Mouse (Mus musculus) hindbrain, embryonic 10.5 days (tissue): ENCODE data around the gene Clstn3. TPM values are rescaled to one million over a fixed set of nuclear protein-coding genes. Genes with fewer than 3 reads are reported as not detected.
"Not testable (repeated sequence)": the region's sequence is repeated elsewhere in the genome, so short reads cannot be mapped to it uniquely, and the experiment has no call there.

ENCODE experiments used
- DNase-seq: peaks from one replicate; pipeline ENCODE4 v3.0.0-alpha.2; 2017; ENCODE audit warnings: low spot score
- H3K27ac ChIP-seq: fragments of 300-500 bp; sonication (generic); 2 replicates; pipeline ENCODE4 v1.5.1; 2016; ENCODE audit warnings: mild to moderate bottlenecking, moderate library complexity
- H3K27me3 ChIP-seq: fragments of 300-500 bp; sonication (generic); 2 replicates; pipeline ENCODE4 v1.6.1; 2016; ENCODE audit warnings: mild to moderate bottlenecking; ENCODE audit not compliant: poor library complexity, insufficient read depth, severe bottlenecking
- H3K36me3 ChIP-seq: fragments of 300-500 bp; sonication (generic); 2 replicates; pipeline ENCODE4 v1.6.1; 2016; ENCODE audit warnings: mild to moderate bottlenecking, moderate library complexity
- H3K4me1 ChIP-seq: fragments of 300-500 bp; sonication (generic); replicated peaks from 2 replicates; pipeline ENCODE4 v1.6.1; 2016; ENCODE audit warnings: mild to moderate bottlenecking
- H3K4me3 ChIP-seq: fragments of 300-500 bp; sonication (generic); 2 replicates; pipeline ENCODE4 v1.5.1; 2016; ENCODE audit warnings: mild to moderate bottlenecking, moderate library complexity
- H3K9me3 ChIP-seq: fragments of 300-500 bp; sonication (generic); 2 replicates; pipeline ENCODE4 v1.6.1; 2016; ENCODE audit warnings: mild to moderate bottlenecking, moderate library complexity
- WGBS: fragments of 180-500 bp; shearing (Covaris S2); methylation state at CpG from one replicate; pipeline ENCODE4 v1.1.7; 2016; 5-methylcytosine and 5-hydroxymethylcytosine counted together
- polyA plus RNA-seq: library from polyadenylated mRNA; unstranded; fragments of >200 nt; fragmentation: Nextera tagmentation; extraction: Ambion mirVana; gene quantifications from 2 replicates; pipeline ENCODE4 v1.2.1, GENCODE M21; 2016

Clstn3 gene
- polyA plus RNA-seq: 8.8 and 20.4 TPM in 2 replicates

GRCm38 (mm10) chr6:124464305-124465271 lies at the start of gene Clstn3:
TSS of gene Clstn3 (minus strand) at chr6:124464794.
- Histone ChIP-seq H3K9me3 (no peaks in the 10 kb centered on the region), H3K36me3 (no peaks in the 10 kb centered on the region), H3K27me3 (peaks cover 20% of the 10 kb centered on the region), H3K4me3 (peak within 1 kb of the TSS; percentile 62), H3K4me1 (peaks cover 22% of the 10 kb centered on the region), H3K27ac (peak within 1 kb of the TSS; percentile 83)
- 7% methylated on average over 27 of the region's 27 CpGs for WGBS
- DNase-seq: peak; percentile 85

DNA sequence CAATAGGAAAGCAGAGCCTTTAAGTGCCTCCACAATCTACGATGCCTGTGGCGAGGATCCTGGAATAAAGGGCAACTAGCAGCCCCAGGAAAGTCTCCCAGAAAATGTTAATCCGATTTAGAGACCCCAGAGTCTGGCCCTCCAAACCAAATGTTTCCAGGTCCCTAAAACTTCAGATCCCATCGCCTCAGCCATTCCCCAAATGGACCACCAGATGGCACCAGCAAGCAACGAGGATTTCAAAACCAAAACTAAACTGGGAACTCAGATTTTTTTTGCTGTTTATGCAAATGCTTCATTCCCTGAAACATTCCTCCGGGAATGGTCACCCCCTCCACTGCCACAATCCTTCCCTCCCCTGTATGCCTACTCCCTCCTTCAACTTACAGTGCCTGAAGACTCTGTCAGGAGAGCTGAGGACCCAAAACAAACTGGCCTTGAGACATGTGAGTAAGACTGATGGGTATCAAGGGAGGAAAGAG lies 47.8 kb upstream of the Clstn3 start, which contains the start of gene C1ra:
C1ra (plus strand) TSS at position 51 of the 482 bp plus-strand sequence.
- Histone ChIP-seq H3K36me3 (no peaks in the 10 kb centered on the region), H3K27me3 (no peaks in the 10 kb centered on the region), H3K4me3 (peak within 1 kb of the TSS; percentile 20; the same call in 1 of the 2 replicates), H3K9me3 (no peaks in the 10 kb centered on the region), H3K27ac (no peak within 1 kb of the TSS), H3K4me1 (no peaks in the 10 kb centered on the region)
- WGBS: 14% methylated on average over 6 of the region's 6 CpGs
- DNase-seq: peak; percentile 34

DNA sequence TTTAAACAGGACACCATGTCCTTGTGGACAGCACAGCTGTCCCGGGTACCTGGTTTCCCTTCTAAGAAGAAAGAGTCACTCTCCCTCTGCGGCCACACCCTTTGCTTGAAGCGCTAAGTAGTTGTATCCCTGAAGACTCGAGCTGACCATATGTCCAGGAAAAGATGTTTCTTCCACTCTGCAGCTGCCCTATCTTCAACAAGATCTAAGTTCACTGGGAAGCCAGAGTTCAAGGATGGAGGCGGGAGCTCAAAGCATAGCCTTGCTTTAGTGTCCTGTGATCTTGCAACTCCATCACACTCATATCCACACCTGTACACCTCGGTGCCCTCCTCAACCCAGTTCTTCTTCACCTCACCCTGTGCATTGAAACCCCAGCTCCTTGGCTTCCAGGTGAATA lies 47.3 kb upstream of the Clstn3 start:
- WGBS: 68% methylated on average over 6 of the region's 6 CpGs
- H3K27ac ChIP-seq: no peak overlapping the region
- H3K27me3 ChIP-seq: no peaks in the 10 kb centered on the region
- H3K4me1 ChIP-seq: no peaks in the 10 kb centered on the region
- H3K4me3 ChIP-seq: no peak overlapping the region
- H3K36me3 ChIP-seq: no peaks in the 10 kb centered on the region
- DNase-seq: no peak
- no peaks in the 10 kb centered on the region for H3K9me3 ChIP-seq

GRCm38 (mm10) chr6:124509192-124509591 lies 44.6 kb upstream of the Clstn3 start:
- H3K36me3 ChIP-seq, H3K4me3 ChIP-seq, H3K9me3 ChIP-seq, H3K4me1 ChIP-seq, H3K27ac ChIP-seq, DNase-seq, H3K27me3 ChIP-seq: not testable (repeated sequence)
- WGBS: 89% methylated on average over 5 of the region's 5 CpGs

- no peak overlapping the region for H3K27ac ChIP-seq
- DNase-seq: no peak
- no peaks in the 10 kb centered on the region for H3K36me3 ChIP-seq
- H3K4me1 ChIP-seq: no peaks in the 10 kb centered on the region
- H3K27me3 ChIP-seq: no peaks in the 10 kb centered on the region
- 82% methylated on average over 10 of the region's 10 CpGs for WGBS
- H3K4me3 ChIP-seq: no peak overlapping the region
- H3K9me3 ChIP-seq: no peaks in the 10 kb centered on the region
Observed at GRCm38 (mm10) chr6:124508292-124508691, 43.7 kb upstream of the Clstn3 start.

- no peak for DNase-seq
- Histone ChIP-seq H3K4me1 (no peaks in the 10 kb centered on the region), H3K27ac (no peak overlapping the region), H3K36me3 (no peaks in the 10 kb centered on the region), H3K4me3 (no peak overlapping the region), H3K27me3 (no peaks in the 10 kb centered on the region), H3K9me3 (no peaks in the 10 kb centered on the region)
- WGBS: 83% methylated on average over 6 of the region's 6 CpGs
Observed at GRCm38 (mm10) chr6:124506991-124507390, 42.4 kb upstream of the Clstn3 start.

DNA sequence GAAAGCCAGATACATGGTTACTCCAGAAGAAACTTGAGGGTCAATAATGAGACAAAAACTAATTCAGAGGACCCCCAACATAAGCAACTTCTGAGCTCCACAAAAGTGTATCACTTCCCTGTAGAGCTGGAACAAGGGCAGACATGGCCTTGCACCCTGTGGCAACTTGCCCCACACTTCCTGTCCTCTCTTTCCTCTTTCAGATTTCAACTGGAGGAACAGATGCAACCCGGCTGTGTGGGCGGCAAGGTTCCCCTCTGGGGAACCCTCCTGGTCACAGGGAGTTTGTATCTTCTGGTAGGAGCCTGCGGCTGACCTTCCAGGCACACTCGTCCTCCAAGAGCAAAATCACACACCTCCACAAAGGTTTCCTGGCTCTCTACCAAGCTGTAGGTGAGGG lies 40.4 kb upstream of the Clstn3 start:
- no peak for DNase-seq
- no peaks in the 10 kb centered on the region for H3K36me3 ChIP-seq
- WGBS: 67% methylated on average over 4 of the region's 4 CpGs
- H3K9me3 ChIP-seq: no peaks in the 10 kb centered on the region
- no peak overlapping the region for H3K27ac ChIP-seq
- H3K27me3 ChIP-seq: no peaks in the 10 kb centered on the region
- H3K4me1 ChIP-seq: no peaks in the 10 kb centered on the region
- H3K4me3 ChIP-seq: no peak overlapping the region

DNA sequence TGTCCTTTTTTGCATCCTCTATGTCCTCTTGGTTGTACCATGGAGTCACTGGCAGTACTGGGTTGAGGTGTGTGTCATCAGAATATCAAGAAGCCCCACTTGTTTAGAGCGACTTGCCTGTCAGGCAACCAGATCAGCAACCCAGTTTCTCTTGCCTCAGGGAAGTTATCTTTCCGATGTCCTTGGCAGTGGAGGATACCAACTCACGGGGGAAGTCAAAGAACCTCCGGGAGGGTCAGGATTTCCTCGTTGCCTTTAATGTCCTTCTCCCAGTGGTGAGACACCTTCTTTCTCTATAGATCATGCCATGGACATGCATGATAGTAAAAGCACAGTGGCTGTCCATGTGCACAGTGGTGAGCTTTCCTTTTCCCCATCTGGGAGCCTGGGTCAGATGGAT lies 37.4 kb upstream of the Clstn3 start:
- Histone ChIP-seq H3K4me1 (no peaks in the 10 kb centered on the region), H3K9me3 (no peaks in the 10 kb centered on the region), H3K36me3 (no peaks in the 10 kb centered on the region), H3K27me3 (no peaks in the 10 kb centered on the region), H3K27ac (no peak overlapping the region), H3K4me3 (no peak overlapping the region)
- DNase-seq: no peak
- WGBS: 87% methylated on average over 5 of the region's 5 CpGs

- Histone ChIP-seq H3K4me3 (no peak overlapping the region), H3K4me1 (no peaks in the 10 kb centered on the region), H3K27me3 (no peaks in the 10 kb centered on the region), H3K36me3 (no peaks in the 10 kb centered on the region), H3K9me3 (no peaks in the 10 kb centered on the region), H3K27ac (no peak overlapping the region)
- WGBS: 86% methylated on average over 4 of the region's 4 CpGs
- DNase-seq: no peak
Observed at GRCm38 (mm10) chr6:124501473-124501872, 36.9 kb upstream of the Clstn3 start.

DNA sequence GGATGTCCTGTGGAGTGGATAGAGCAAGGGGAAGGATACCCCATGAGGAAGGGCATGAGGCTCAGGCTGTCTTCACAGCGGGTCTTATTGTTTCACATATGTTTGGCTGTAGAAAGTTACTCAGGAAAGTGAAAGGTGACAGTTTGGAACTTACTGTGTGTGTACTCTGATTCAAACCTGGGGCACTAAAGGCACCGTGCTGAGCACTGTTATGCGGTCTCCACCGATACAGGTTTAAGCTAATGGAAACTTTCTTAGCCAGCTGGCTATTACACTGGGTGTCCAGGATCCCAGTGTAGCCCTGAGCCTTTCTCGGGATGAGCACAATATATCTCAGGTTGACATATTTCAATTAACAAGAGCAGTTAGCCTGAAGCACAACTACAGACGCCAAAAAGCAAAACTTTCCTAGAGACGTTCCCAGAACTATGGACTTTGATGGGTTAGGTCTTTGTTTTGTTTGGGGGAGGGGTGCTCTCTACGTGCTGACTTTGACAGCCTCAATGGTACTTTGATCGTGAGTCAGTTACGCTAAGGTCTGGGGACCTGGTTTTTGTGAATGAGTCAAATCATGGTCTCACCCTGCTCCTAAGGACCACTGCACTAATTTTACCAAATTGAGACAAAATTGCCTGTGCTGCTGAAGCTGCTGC lies 35.4 kb upstream of the Clstn3 start:
- Histone ChIP-seq H3K4me3 (no peak overlapping the region), H3K4me1 (no peaks in the 10 kb centered on the region), H3K27me3 (no peaks in the 10 kb centered on the region), H3K9me3 (0 out of 2 replicates have a peak, but pooled peaks cover 3% of the 10 kb centered on the region), H3K27ac (no peak overlapping the region), H3K36me3 (no peaks in the 10 kb centered on the region)
- DNase-seq: no peak
- 41% methylated on average over 10 of the region's 10 CpGs for WGBS

DNA sequence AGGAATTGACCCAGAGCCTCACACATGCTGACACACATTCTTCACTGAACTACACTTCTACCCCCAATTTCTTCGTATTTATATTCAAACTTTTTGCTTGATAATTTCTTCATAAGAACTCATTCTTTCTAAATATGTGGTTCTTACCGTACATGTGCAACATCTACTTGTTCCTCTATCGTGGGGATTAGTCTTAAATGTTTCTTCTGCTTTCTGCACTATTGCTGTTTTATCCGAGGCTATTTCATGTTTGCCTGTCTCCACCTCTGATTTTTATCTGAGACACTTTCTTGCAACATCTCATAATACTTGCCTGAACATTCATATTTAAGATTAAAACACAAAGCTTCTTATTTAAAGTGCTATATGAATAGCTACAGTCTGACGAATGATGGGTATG lies 31.5 kb upstream of the Clstn3 start:
- WGBS: 93% methylated on average over 5 of the region's 5 CpGs

DNA sequence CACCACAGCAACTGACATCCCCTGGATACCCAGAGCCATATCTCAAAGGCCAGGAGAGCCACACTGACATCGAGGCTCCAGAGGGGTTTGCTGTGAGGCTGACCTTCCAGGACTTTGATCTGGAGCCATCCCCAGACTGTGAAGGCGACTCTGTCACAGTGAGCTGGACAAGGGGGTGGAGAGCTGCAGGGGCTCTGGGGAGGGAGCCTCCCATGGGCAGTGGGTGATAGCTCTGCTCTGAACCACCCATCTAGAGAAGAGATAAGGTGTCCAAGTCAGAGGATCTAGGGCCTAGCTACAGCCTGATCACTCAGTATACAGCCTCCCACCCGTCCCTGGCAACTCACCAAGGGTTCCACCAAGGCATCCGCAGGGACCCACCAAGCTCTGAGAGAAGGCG lies 29.3 kb upstream of the Clstn3 start:
- Histone ChIP-seq H3K36me3 (no peaks in the 10 kb centered on the region), H3K4me3 (no peak overlapping the region), H3K4me1 (peaks cover 4% of the 10 kb centered on the region), H3K27ac (peak overlapping the region; percentile 36; the same call in 1 of the 2 replicates), H3K9me3 (0 out of 2 replicates have a peak, but pooled peaks cover 3% of the 10 kb centered on the region), H3K27me3 (no peaks in the 10 kb centered on the region)
- DNase-seq: no peak
- 86% methylated on average over 5 of the region's 5 CpGs for WGBS

More for the DNA sequence above, 31.5 kb upstream of the Clstn3 start:
- Histone ChIP-seq H3K36me3 (no peaks in the 10 kb centered on the region), H3K4me3 (no peak overlapping the region), H3K9me3 (0 out of 2 replicates have a peak, but pooled peaks cover 3% of the 10 kb centered on the region), H3K27ac (no peak overlapping the region), H3K4me1 (peaks cover 4% of the 10 kb centered on the region), H3K27me3 (no peaks in the 10 kb centered on the region)
- DNase-seq: no peak
